Mouse (Mus musculus) intestine, embryonic 16.5 days (tissue): ENCODE results near the gene Thoc6. TPM values are rescaled to one million over a fixed set of nuclear protein-coding genes. Genes with fewer than 3 reads are reported as not detected.

ENCODE experiments used
- ATAC-seq: fragments of 200-750 bp; cut with Nextera tagmentation; 2 replicates; pipeline ENCODE4 v1.8.0; 2017; ENCODE audit warnings: moderate TSS enrichment, moderate library complexity
- H3K27ac ChIP-seq: fragments of 300-500 bp; sonication (generic); 2 replicates; pipeline ENCODE4 v1.5.1; 2014; ENCODE audit warnings: mild to moderate bottlenecking, low read length
- H3K27me3 ChIP-seq: fragments of 300-500 bp; sonication (generic); replicated peaks from 2 replicates; pipeline ENCODE4 v1.6.1; 2014; ENCODE audit warnings: low read length, control low read depth, mixed read lengths; ENCODE audit not compliant: control insufficient read depth, insufficient read depth
- H3K36me3 ChIP-seq: fragments of 300-500 bp; sonication (generic); 2 replicates; pipeline ENCODE4 v1.6.1; 2014; ENCODE audit warnings: low read length, control low read depth; ENCODE audit not compliant: control insufficient read depth, insufficient read depth
- H3K4me1 ChIP-seq: fragments of 300-500 bp; sonication (generic); 2 replicates; pipeline ENCODE4 v1.6.1; 2014; ENCODE audit warnings: low read length, control low read depth, mixed read lengths; ENCODE audit not compliant: control insufficient read depth, insufficient read depth
- H3K4me2 ChIP-seq: fragments of 300-500 bp; sonication (generic); 2 replicates; pipeline ENCODE4 v1.6.1; 2014; ENCODE audit warnings: low read depth, low read length, control low read depth
- H3K4me3 ChIP-seq: fragments of 300-500 bp; sonication (generic); 2 replicates; pipeline ENCODE4 v1.5.1; 2014; ENCODE audit warnings: mild to moderate bottlenecking, low read length
- H3K9ac ChIP-seq: fragments of 300-500 bp; sonication (generic); 2 replicates; pipeline ENCODE4 v1.6.1; 2014; ENCODE audit warnings: low read depth, low read length
- H3K9me3 ChIP-seq: fragments of 300-500 bp; sonication (generic); 2 replicates; pipeline ENCODE4 v1.6.1; 2016; ENCODE audit warnings: low read length, control low read depth; ENCODE audit not compliant: control insufficient read depth
- WGBS: fragments of 180-500 bp; shearing (Covaris S2); extraction: QIAGEN DNeasy Blood & Tissue Kit; methylation state at CpG from one replicate; pipeline ENCODE4 v1.1.7; 2014; 5-methylcytosine and 5-hydroxymethylcytosine counted together
- polyA plus RNA-seq: library from polyadenylated mRNA; unstranded; fragments of >200 nt; fragmentation: Nextera tagmentation; extraction: Ambion mirVana; gene quantifications from 2 replicates; pipeline ENCODE4 v1.2.1, GENCODE M21; 2015

Gene Thoc6
- polyA plus RNA-seq, 1 experiment from 2014 or later: 46.1 TPM

DNA sequence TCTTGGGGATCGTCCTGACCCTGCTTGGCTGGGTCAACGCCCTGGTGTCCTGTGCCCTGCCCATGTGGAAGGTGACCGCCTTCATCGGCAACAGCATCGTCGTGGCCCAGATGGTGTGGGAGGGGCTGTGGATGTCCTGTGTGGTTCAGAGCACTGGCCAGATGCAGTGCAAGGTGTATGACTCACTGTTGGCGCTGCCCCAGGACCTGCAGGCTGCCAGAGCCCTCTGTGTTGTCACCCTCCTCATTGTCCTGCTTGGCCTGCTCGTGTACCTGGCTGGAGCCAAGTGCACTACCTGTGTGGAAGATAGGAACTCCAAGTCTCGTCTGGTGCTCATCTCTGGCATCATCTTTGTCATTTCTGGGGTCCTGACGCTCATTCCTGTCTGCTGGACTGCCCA is 7.4 kb upstream of the Thoc6 start:
- Histone ChIP-seq H3K4me1 (peaks cover 35% of the 10 kb centered on the region), H3K9ac (no peak overlapping the region), H3K36me3 (no peaks in the 10 kb centered on the region), H3K9me3 (no peaks in the 10 kb centered on the region), H3K4me2 (no peak overlapping the region), H3K27ac (no peak overlapping the region), H3K4me3 (no peak overlapping the region), H3K27me3 (peaks cover 30% of the 10 kb centered on the region; the same call in 1 of the 2 replicates)
- no peak for ATAC-seq
- 61% methylated on average over 10 of the region's 10 CpGs for WGBS

DNA sequence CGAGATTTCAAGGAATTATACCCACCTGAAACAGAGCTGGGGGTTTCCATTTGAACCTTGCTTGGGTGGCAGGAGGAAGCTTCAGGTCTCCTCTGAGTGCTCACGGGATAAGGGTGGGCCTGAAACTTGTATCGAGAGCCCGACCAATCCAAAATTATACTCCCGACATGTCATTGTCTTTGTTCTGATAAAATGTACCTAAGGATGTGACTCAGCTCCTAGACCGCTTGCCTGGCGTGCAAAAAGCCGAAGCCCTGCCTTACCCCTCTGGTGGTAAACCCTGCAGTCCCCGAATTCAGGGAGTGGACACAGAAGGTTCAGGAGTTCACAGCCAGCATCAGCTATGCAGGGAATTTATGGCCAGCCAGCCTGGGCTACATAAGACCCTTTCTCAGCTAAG is 6.7 kb upstream of the Thoc6 start:
- Histone ChIP-seq H3K9me3 (no peaks in the 10 kb centered on the region), H3K27ac (no peak overlapping the region), H3K4me2 (no peak overlapping the region; the same call in 1 of the 2 replicates), H3K36me3 (no peaks in the 10 kb centered on the region), H3K4me1 (peaks cover 42% of the 10 kb centered on the region), H3K9ac (no peak overlapping the region), H3K4me3 (peak overlapping the region; percentile 32; the same call in 1 of the 2 replicates), H3K27me3 (peaks cover 30% of the 10 kb centered on the region; the same call in 1 of the 2 replicates)
- no peak for ATAC-seq
- 53% methylated on average over 9 of the region's 9 CpGs for WGBS

DNA sequence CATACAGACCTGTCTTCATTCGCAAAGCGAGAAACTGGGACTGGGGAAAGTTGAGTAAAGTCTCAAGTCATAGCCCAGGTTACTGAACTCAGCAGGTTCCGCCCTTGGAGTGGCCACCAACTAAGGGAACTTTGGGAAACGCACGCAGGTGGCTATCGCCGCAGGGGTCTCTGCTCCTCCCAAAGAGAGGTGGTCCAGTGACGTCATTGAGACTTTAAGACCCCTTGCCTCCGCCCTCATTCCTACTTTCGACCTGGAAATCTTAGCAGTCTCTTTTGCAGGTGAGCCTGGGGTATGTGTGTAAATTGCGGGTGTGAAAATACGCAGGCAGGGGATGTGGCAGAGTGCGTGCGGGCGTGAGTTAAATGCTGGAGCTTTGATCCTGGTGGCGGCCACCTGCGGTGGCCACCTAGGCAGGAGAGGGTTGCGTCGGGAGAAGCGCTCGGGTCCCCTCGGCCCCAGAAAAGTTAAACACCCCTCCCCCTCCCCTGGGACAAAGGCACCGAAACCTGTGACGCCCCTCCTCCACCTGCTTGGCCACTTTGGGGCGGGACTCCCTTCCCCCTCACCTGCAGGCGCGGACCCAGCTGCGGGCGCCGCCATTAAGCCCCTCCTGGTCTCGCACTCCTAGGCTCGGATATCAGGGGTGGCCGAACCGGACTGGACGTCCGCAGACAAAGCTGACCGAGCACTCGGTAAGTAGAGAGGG is 5.6 kb upstream of the Thoc6 start, which contains the start of gene Cldn6:
TSS of gene Cldn6 (plus strand) at position 123 of the 709 bp plus-strand sequence.
- peak within 1 kb of the TSS; percentile 55 for H3K9ac ChIP-seq
- peaks cover 30% of the 10 kb centered on the region; the same call in 1 of the 2 replicates for H3K27me3 ChIP-seq
- ATAC-seq: no peak
- H3K36me3 ChIP-seq: no peaks in the 10 kb centered on the region
- H3K4me2 ChIP-seq: peak within 1 kb of the TSS; percentile 52
- peaks cover 53% of the 10 kb centered on the region for H3K4me1 ChIP-seq
- WGBS: 3% methylated on average over 38 of the region's 38 CpGs
- H3K4me3 ChIP-seq: peak within 1 kb of the TSS; percentile 32
- H3K27ac ChIP-seq: no peak within 1 kb of the TSS
- no peaks in the 10 kb centered on the region for H3K9me3 ChIP-seq

DNA sequence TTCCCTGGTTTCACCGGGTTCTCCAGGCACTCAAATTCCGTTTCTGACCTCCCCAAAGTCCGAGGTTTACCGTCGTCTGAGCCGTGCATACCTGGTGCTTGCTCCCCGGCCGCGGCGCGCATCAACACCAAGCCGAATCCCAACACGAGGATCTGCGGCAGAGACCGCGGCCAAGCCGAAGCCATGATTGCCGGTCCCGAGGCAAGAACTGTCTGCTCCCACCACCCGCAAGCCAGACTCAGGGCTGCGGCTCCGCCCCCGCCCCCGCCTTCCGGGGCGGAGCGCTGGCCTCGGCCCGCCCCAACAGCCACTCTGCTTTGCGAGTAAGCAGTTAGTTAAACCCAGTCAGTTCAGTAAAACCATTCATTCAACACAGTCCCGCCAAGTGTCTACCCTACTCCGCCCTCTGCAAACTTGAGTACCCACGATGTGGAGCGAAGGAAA is 3.6 kb upstream of the Thoc6 start, which contains the start of gene Tnfrsf12a:
TSS of gene Tnfrsf12a (minus strand) at position 233 of the 444 bp plus-strand sequence.
- no peaks in the 10 kb centered on the region for H3K9me3 ChIP-seq
- H3K4me1 ChIP-seq: peaks cover 45% of the 10 kb centered on the region
- ATAC-seq: peak; percentile 44
- under 1% methylated on average over 34 of the region's 34 CpGs for WGBS
- H3K4me2 ChIP-seq: peak within 1 kb of the TSS; percentile 97
- peak within 1 kb of the TSS; percentile 69 for H3K4me3 ChIP-seq
- H3K9ac ChIP-seq: peak within 1 kb of the TSS; percentile 71
- H3K27ac ChIP-seq: peak within 1 kb of the TSS; percentile 71
- peaks cover 22% of the 10 kb centered on the region; the same call in 1 of the 2 replicates for H3K27me3 ChIP-seq
- no peaks in the 10 kb centered on the region for H3K36me3 ChIP-seq

DNA sequence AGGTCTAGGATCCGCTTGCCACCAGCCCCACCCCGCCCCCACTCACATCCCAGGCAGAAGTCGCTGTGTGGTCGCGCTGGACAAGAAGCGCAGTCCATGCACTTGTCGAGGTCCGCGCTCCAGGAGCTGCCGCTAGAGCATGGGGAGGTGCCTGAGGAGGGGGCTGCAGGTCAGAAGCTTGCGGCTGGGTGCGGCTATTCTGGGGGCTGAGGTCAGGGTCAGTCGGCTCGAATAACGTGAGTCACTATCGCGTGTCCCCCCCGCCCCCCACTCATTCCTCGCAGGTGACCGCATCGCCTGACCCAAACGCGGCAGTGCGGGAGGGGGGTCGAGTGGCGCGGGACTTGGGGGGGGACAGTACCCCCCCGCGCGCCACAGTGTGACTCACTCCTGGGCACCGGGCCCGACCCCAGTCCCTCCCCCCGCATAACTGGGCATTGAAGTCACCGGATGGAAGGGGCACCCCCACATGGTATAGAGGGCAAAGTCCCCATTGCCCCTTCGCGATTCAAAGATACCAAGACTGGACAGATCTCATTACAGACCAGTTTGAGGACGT is 2.9 kb upstream of the Thoc6 start:
- 2% methylated on average over 37 of the region's 37 CpGs for WGBS
- Histone ChIP-seq H3K36me3 (no peaks in the 10 kb centered on the region), H3K27me3 (peaks cover 22% of the 10 kb centered on the region; the same call in 1 of the 2 replicates), H3K4me3 (peak overlapping the region; percentile 69), H3K9ac (peak overlapping the region; percentile 71), H3K27ac (peak overlapping the region; percentile 71), H3K9me3 (no peaks in the 10 kb centered on the region), H3K4me1 (peaks cover 40% of the 10 kb centered on the region), H3K4me2 (peak overlapping the region; percentile 97)
- ATAC-seq: no peak

DNA sequence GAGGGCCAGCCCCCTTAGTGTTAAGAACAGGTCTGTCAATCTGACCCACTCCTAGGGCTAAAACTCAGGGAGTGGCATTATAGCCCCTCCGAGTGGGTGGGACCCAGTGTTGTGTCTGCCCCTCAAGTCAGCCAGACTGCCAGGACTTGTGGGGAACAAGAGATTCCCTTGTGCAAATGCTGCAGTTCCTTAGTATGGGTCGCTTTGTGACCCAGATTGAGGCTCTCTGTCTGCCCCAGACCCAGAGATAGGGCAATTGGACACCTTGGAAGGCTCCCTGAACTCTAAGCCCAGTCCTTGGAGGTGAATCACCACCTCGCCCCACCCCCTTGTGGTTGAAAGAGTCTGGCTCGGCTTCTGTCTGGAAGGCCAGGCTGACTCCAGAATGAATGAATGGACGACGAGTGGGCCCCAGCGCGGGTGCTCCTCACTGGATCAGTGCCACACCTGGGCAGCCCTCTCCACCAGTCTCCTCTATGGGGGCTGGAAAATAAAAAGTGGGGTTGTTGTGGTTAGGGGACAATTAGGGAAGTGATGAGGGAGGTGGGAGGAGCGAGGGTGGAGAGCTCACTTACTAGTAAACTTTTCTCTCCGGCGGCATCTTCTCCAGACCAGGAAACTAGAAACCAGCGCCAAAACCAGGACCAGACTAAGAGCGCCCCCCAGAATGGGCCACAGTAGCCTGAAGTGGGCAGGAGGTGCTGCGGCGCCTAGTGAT is 2.0 kb upstream of the Thoc6 start:
- Histone ChIP-seq H3K9me3 (no peaks in the 10 kb centered on the region), H3K4me3 (peak overlapping the region; percentile 69), H3K27me3 (peaks cover 17% of the 10 kb centered on the region; the same call in 1 of the 2 replicates), H3K4me2 (peak overlapping the region; percentile 97), H3K27ac (peak overlapping the region; percentile 46), H3K4me1 (peaks cover 35% of the 10 kb centered on the region), H3K9ac (peak overlapping the region; percentile 71), H3K36me3 (no peaks in the 10 kb centered on the region)
- ATAC-seq: no peak; the same call in 1 of the 2 replicates
- WGBS: 11% methylated on average over 15 of the region's 15 CpGs

DNA sequence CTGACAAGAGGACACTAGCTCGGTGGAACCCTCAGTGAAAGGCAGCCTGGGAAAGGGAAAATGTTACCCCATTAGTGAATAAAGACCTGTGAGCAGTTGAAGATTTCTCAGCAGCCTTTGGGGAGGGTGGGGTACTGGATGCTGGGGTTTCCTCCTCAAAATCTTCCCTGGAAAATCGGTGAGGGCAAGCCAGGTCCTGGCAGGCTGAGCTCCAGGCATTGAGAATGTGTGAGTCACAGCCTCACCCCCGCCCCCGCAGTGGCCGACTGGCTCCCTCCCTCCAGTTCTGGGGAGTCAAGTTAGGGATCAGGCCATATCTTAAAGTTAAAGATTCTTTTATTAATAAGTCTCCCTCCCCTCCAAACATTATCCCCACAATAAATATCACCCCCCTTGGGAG is 1.4 kb upstream of the Thoc6 start:
- WGBS: 32% methylated on average over 5 of the region's 5 CpGs
- no peak for ATAC-seq
- Histone ChIP-seq H3K4me1 (peaks cover 35% of the 10 kb centered on the region), H3K4me3 (no peak overlapping the region), H3K27me3 (peaks cover 14% of the 10 kb centered on the region; the same call in 1 of the 2 replicates), H3K27ac (peak overlapping the region; percentile 46), H3K4me2 (peak overlapping the region; percentile 97; the same call in 1 of the 2 replicates), H3K36me3 (peaks cover 2% of the 10 kb centered on the region), H3K9ac (peak overlapping the region; percentile 71), H3K9me3 (no peaks in the 10 kb centered on the region)

DNA sequence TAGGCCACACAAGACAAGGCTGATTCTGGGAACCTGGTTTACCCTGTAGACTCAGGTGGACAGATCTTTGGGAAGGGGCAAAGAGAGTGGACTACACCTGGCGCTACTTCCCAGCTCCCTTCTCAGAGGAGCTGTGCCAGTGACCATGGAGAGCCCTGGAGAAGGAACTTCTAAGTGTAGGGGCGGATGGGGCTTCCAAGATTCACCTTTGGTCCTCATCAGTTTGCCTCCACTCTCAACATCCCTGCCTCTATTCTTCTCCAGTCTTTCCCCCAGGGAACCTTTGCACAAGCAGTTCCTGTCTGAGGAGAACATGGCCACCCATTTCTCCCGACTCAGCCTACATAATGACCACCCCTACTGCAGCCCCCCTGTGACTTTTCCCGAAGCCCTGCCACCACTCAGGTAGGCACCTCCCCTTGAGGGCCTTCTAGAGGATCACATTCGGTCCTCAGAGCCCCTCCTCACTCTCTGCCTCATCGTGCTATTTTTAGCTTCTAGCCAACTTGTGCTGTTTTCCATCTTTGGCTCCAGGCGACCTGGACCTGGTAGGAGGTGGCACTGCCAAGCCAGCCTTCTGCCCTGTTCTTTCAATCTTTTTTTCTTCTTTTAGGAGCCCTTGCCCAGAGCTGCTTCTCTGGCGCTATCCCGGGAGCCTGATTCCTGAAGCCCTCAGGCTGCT is 730 bp upstream of the Thoc6 start:
- H3K9me3 ChIP-seq: no peaks in the 10 kb centered on the region
- H3K4me3 ChIP-seq: peak overlapping the region; percentile 81
- H3K4me2 ChIP-seq: peak overlapping the region; percentile 97
- 38% methylated on average over 9 of the region's 9 CpGs for WGBS
- peak overlapping the region; percentile 63; the same call in 1 of the 2 replicates for H3K27ac ChIP-seq
- H3K36me3 ChIP-seq: peaks cover 8% of the 10 kb centered on the region
- H3K27me3 ChIP-seq: peaks cover 8% of the 10 kb centered on the region; the same call in 1 of the 2 replicates
- ATAC-seq: no peak
- H3K4me1 ChIP-seq: peaks cover 35% of the 10 kb centered on the region
- H3K9ac ChIP-seq: peak overlapping the region; percentile 81
